Mouse (Mus musculus) kidney, postnatal 0 days (tissue): Measurements from ENCODE around the gene Cd79b. TPM values are rescaled to one million over a fixed set of nuclear protein-coding genes. Genes with fewer than 3 reads are reported as not detected.

ENCODE experiments used
- ATAC-seq: fragments of 200-750 bp; cut with Nextera tagmentation; replicated peaks from 2 replicates; pipeline ENCODE4 v1.8.0; 2017; ENCODE audit warnings: low read depth, moderate number of reproducible peaks, moderate TSS enrichment, moderate library complexity; ENCODE audit not compliant: low FRiP score
- DNase-seq: peaks from one replicate; pipeline ENCODE4 v3.0.0-alpha.2; 2016; ENCODE audit warnings: low spot score
- H3K27ac ChIP-seq: fragments of 300-500 bp; sonication (generic); 2 replicates; pipeline ENCODE4 v1.5.1; 2014; ENCODE audit warnings: mild to moderate bottlenecking
- H3K27me3 ChIP-seq: fragments of 300-500 bp; sonication (generic); 2 replicates; pipeline ENCODE4 v1.6.1; 2014; ENCODE audit warnings: low read length, mixed read lengths; ENCODE audit not compliant: insufficient read depth
- H3K36me3 ChIP-seq: fragments of 300-500 bp; sonication (generic); 2 replicates; pipeline ENCODE4 v1.6.1; 2014; ENCODE audit warnings: low read length, mixed read lengths; ENCODE audit not compliant: insufficient read depth
- H3K4me1 ChIP-seq: fragments of 300-500 bp; sonication (generic); replicated peaks from 2 replicates; pipeline ENCODE4 v1.6.1; 2014; ENCODE audit warnings: antibody characterized with exemption, low read length, mixed read lengths; ENCODE audit not compliant: insufficient read depth
- H3K4me2 ChIP-seq: fragments of 300-500 bp; sonication (generic); 2 replicates; pipeline ENCODE4 v1.6.1; 2014; ENCODE audit warnings: mild to moderate bottlenecking, low read length, moderate library complexity, mixed read lengths
- H3K4me3 ChIP-seq: fragments of 300-500 bp; sonication (generic); replicated peaks from 2 replicates; pipeline ENCODE4 v1.5.1; 2014; ENCODE audit warnings: low read depth, low read length
- H3K9ac ChIP-seq: fragments of 300-500 bp; sonication (generic); 2 replicates; pipeline ENCODE4 v1.6.1; 2014; ENCODE audit warnings: low read depth, low read length
- H3K9me3 ChIP-seq: fragments of 300-500 bp; sonication (generic); replicated peaks from 2 replicates; pipeline ENCODE4 v1.6.1; 2016; ENCODE audit warnings: low read length, inconsistent platforms, mixed read lengths
- CTCF ChIP-seq: IDR thresholded peaks from 2 replicates; pipeline ENCODE4 v1.5.1; 2016; ENCODE audit warnings: antibody characterized with exemption, low read depth, mild to moderate bottlenecking, moderate library complexity
- WGBS: fragments of 180-500 bp; shearing (Covaris S2); extraction: QIAGEN DNeasy Blood & Tissue Kit; methylation state at CpG from one replicate; pipeline ENCODE4 v1.1.7; 2014; 5-methylcytosine and 5-hydroxymethylcytosine counted together
- polyA plus RNA-seq: library from polyadenylated mRNA; unstranded; fragments of >200 nt; fragmentation: Nextera tagmentation; extraction: Ambion mirVana; gene quantifications from 2 replicates; pipeline ENCODE4 v1.2.1, GENCODE M21; 2015

The Cd79b gene
- 7.7 and 7.8 TPM in 2 replicates for polyA plus RNA-seq

DNA sequence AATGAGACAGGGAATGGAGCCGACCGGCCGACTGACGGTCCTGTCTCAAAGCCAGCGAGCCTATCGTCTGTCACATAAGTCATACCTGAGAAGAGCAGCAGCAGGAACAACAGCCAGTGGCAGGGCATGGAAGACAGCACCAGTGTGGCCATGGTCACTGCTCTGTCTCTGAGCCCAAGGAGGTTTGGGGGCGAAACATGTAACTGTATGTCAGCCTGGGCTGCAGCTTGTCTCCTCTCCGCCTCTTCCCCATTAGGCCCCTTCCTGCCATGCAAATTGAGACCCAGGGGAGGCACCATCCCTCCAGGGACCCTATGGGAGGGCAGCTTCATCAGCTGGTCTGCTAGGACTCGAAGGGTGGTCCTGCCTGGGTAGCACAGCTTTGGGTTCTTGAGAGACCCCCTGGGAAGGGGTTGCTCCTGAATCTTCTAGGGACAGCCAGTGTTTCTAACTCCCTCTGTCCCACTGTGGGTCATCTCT, at the start of gene Cd79b:
Cd79b (minus strand) TSS at position 430 of the 480 bp plus-strand sequence.
- H3K4me1 ChIP-seq: peaks cover 18% of the 10 kb centered on the region
- ATAC-seq (no peak), DNase-seq (no peak)
- no peak for TF ChIP-seq CTCF
- peak within 1 kb of the TSS; percentile 8; the same call in 1 of the 2 replicates for H3K4me2 ChIP-seq
- WGBS: 28% methylated on average over 9 of the region's 9 CpGs
- no peak within 1 kb of the TSS for H3K9ac ChIP-seq
- no peaks in the 10 kb centered on the region for H3K9me3 ChIP-seq
- H3K4me3 ChIP-seq: no peak within 1 kb of the TSS
- H3K27me3 ChIP-seq: no peaks in the 10 kb centered on the region
- no peaks in the 10 kb centered on the region for H3K36me3 ChIP-seq
- peak within 1 kb of the TSS; percentile 60 for H3K27ac ChIP-seq

DNA sequence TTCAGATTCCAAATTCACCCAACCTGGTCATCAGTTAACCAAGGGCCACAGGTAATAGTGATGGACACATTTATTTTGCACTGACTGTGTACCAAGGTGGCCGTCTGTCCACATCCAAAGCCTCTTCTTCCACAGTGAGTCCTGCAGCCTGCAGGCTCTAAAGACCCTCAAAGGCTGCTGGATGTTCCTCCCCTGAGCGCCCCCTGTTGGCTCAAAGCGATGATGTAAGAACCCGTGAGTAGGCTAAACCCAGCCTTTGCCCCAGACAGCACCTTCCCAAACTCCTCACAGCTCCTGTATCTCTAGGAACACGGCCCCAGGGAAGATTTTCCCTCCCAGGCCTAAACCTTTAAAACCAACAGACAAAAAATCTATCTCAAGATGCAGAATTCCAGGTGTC, 44.8 kb upstream of the Cd79b start:
- H3K4me3 ChIP-seq: no peak overlapping the region
- H3K4me1 ChIP-seq: 0 out of 2 replicates have a peak, but pooled peaks cover 3% of the 10 kb centered on the region
- TF ChIP-seq CTCF: peak; percentile 59
- no peaks in the 10 kb centered on the region for H3K9me3 ChIP-seq
- H3K27ac ChIP-seq: no peak overlapping the region
- H3K27me3 ChIP-seq: no peaks in the 10 kb centered on the region
- DNase-seq (no peak), ATAC-seq (no peak)
- no peaks in the 10 kb centered on the region for H3K36me3 ChIP-seq
- H3K4me2 ChIP-seq: no peak overlapping the region
- WGBS: 29% methylated on average over 5 of the region's 5 CpGs
- H3K9ac ChIP-seq: no peak overlapping the region

DNA sequence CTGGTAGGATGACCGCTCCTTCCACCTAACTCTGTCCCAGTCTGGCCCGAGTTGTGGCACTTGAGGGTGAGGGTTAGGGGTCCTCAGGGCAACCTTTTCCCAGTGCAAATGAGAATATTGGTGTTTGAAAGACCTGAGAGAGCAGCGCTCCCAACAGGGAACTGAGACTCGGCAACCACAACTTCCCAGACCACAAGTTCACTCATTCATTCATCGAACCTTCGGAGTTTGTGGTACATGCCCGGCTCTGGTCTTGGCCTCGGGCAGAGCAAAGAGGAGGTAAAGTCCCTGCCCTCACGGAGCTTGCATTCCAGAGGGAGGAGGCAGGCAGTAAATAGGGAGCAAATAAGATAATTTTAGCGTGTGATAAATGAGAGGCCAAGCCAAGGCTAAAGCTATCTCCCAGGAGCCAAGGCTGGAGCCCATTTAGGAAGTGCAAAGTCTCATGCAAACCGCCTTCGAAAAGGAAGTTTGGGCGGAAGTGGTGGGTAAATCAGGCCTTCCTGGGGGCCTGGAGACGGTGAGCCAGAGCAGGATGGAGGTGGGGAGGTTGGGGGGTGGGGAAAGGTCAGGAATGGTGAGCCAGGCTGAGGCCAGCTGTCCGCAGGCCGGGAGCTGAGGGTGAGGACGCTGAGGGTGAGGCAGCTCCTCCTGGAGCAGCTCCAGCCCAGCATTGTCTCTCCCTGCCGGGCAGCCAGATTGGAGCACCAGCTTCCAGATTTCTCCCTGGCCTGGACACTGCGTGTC, 41.0 kb upstream of the Cd79b start:
- ATAC-seq (no peak), DNase-seq (no peak)
- Histone ChIP-seq H3K9me3 (no peaks in the 10 kb centered on the region), H3K9ac (no peak overlapping the region), H3K4me3 (no peak overlapping the region), H3K27me3 (no peaks in the 10 kb centered on the region), H3K36me3 (no peaks in the 10 kb centered on the region), H3K27ac (no peak overlapping the region), H3K4me2 (no peak overlapping the region), H3K4me1 (0 out of 2 replicates have a peak, but pooled peaks cover 3% of the 10 kb centered on the region)
- no peak for TF ChIP-seq CTCF
- WGBS: 56% methylated on average over 19 of the region's 19 CpGs

DNA sequence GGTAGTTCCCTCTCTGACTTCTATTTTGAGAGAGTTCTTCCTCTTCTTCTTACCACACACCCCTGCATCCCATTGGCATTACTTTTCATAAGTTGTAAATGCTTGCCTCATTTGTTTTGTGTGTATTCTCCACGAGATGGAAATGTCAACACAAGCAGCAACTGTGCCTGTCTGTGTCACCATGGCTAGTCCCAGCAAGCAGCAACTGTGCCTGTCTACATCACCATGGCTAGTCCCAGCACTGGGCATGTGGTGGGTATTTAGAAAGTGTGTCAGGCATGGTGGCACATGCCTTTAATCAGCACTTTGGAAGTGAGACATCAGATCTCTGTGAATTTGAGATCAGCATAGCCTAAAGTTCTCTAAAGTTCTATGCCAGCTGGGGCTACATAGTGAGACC, 39.6 kb upstream of the Cd79b start:
- DNase-seq (no peak), ATAC-seq (no peak)
- H3K4me1 ChIP-seq: 0 out of 2 replicates have a peak, but pooled peaks cover 3% of the 10 kb centered on the region
- WGBS: 46% methylated on average over 1 of the region's 1 CpGs
- TF ChIP-seq CTCF: no peak
- no peaks in the 10 kb centered on the region for H3K36me3 ChIP-seq
- H3K9me3 ChIP-seq: no peaks in the 10 kb centered on the region
- H3K9ac ChIP-seq: no peak overlapping the region
- no peak overlapping the region for H3K27ac ChIP-seq
- H3K4me3 ChIP-seq: no peak overlapping the region
- no peak overlapping the region for H3K4me2 ChIP-seq
- H3K27me3 ChIP-seq: no peaks in the 10 kb centered on the region

DNA sequence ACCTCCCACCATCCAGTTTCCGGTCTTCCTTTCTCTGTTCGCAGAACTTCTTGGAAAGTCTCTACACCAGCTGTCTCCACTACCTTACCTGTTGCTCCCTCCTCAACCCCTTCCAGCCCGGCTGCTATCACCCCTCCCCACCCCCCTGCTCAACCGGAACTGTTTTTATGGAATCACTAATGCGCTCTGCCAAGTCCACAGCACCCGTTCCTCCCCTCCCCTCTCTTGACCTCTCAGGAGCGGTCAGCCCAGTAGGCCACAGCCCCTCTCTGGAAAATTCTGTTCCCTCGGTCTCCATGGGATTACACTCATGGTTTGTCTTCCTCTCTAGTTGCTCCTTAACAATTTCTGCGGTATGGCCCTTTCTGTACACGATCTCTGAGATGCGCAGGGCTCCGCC, 38.6 kb upstream of the Cd79b start, which contains the start of gene Scn4a:
Scn4a (minus strand) TSS at position 101 of the 400 bp plus-strand sequence.
- H3K4me1 ChIP-seq: 0 out of 2 replicates have a peak, but pooled peaks cover 3% of the 10 kb centered on the region
- no peak within 1 kb of the TSS for H3K4me2 ChIP-seq
- no peak within 1 kb of the TSS for H3K4me3 ChIP-seq
- H3K36me3 ChIP-seq: no peaks in the 10 kb centered on the region
- H3K27me3 ChIP-seq: no peaks in the 10 kb centered on the region
- no peak for TF ChIP-seq CTCF
- H3K27ac ChIP-seq: no peak within 1 kb of the TSS
- no peak within 1 kb of the TSS for H3K9ac ChIP-seq
- H3K9me3 ChIP-seq: no peaks in the 10 kb centered on the region
- DNase-seq: no peak
- WGBS: 61% methylated on average over 12 of the region's 12 CpGs
- no peak; the same call in 1 of the 2 replicates for ATAC-seq

DNA sequence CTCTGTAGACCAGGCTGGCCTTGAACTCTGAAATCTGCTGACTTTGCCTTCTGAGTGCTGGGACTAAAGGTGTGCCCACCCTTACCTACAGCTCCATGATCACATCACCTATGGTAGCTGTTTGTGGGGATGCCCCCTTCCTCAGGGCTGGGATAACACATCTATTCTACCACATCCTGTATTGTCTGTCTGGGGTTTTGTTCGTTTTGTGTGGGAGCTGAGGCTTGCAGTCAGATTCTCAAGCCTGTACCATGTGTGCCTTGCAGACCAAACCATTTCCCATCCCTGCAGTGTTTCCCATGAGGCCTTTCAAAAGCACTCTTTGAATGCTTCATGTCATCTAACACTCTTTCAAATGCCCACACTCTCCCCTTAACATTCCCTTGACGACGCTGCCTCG, 37.4 kb upstream of the Cd79b start:
- no peak overlapping the region for H3K4me3 ChIP-seq
- ATAC-seq (no peak), DNase-seq (no peak)
- H3K27ac ChIP-seq: no peak overlapping the region
- no peaks in the 10 kb centered on the region for H3K36me3 ChIP-seq
- H3K9me3 ChIP-seq: no peaks in the 10 kb centered on the region
- H3K4me1 ChIP-seq: 0 out of 2 replicates have a peak, but pooled peaks cover 3% of the 10 kb centered on the region
- TF ChIP-seq CTCF: no peak
- 80% methylated on average over 4 of the region's 4 CpGs for WGBS
- no peaks in the 10 kb centered on the region for H3K27me3 ChIP-seq
- no peak overlapping the region for H3K9ac ChIP-seq
- H3K4me2 ChIP-seq: no peak overlapping the region
